Mouse (Mus musculus) erythroblast, embryonic 14.5 days (primary cell): Measurements from ENCODE around the gene Olfr813.
"Not testable (repeated sequence)": the region's sequence is repeated elsewhere in the genome, so short reads cannot be mapped to it uniquely, and the experiment has no call there.

Experiments
- GATA1 ChIP-seq: IDR thresholded peaks from 2 replicates; pipeline ENCODE4 v1.6.1; 2012; ENCODE audit warnings: low read length, inconsistent platforms, mixed read lengths
- TAL1 ChIP-seq: IDR thresholded peaks from 3 replicates; pipeline ENCODE4 v1.6.1; 2012; ENCODE audit warnings: low read length, inconsistent platforms, mixed read lengths

- TF ChIP-seq GATA1, TAL1: not testable (repeated sequence)
These were observed 30.3 kb downstream of the Olfr813 start for GRCm38 (mm10) chr10:129885496-129885895.
